Mouse (Mus musculus) liver, adult 2 months (tissue): ENCODE data around the gene Gm45713.

Source experiments
- CTCF ChIP-seq: fragments of 200-500 bp; IDR thresholded peaks from 2 replicates; pipeline ENCODE4 v1.5.1; 2011; ENCODE audit warnings: low read depth, low read length, control low read depth
- POLR2A ChIP-seq: fragments of 200-500 bp; IDR thresholded peaks from 2 replicates; pipeline ENCODE4 v1.6.1; 2011; ENCODE audit warnings: low read length, control low read depth; ENCODE audit not compliant: insufficient read depth; ENCODE audit errors: extremely low read depth

- peak; percentile 81 for TF ChIP-seq CTCF
- TF ChIP-seq POLR2A: no peak
Observed at GRCm38 (mm10) chr7:45078513-45078912, 57.5 kb downstream of the Gm45713 start.
